Mouse (Mus musculus) erythroblast, embryonic 14.5 days (primary cell): ENCODE measurements around the gene Pycr2.

Experiments used
- GATA1 ChIP-seq: IDR thresholded peaks from 2 replicates; pipeline ENCODE4 v1.6.1; 2012; ENCODE audit warnings: low read length, inconsistent platforms, mixed read lengths
- TAL1 ChIP-seq: IDR thresholded peaks from 3 replicates; pipeline ENCODE4 v1.6.1; 2012; ENCODE audit warnings: low read length, inconsistent platforms, mixed read lengths

GRCm38 (mm10) chr1:180906461-180907147, 2.5 kb downstream of the Pycr2 start:
- TF ChIP-seq GATA1: no peak
- TF ChIP-seq TAL1: no peak
